Mouse (Mus musculus): ENCODE measurements around the gene Zbtb16.

The Zbtb16 gene

GRCm38 (mm10) chr9:48803460-48804240 lies 32.4 kb downstream of the Zbtb16 start:
- no peak for DNase-seq (ENCODE audit: low spot score)

GRCm38 (mm10) chr9:48802374-48802773 lies 33.6 kb downstream of the Zbtb16 start:
- DNase-seq (ENCODE audit: low spot score) = no peak

GRCm38 (mm10) chr9:48801322-48801721 lies 34.7 kb downstream of the Zbtb16 start:
- no peak for DNase-seq (ENCODE audit: low spot score)

GRCm38 (mm10) chr9:48800627-48801026 lies 35.4 kb downstream of the Zbtb16 start:
- DNase-seq (ENCODE audit: low spot score) = no peak

- no peak for DNase-seq (ENCODE audit: low spot score)
These were observed 38.0 kb downstream of the Zbtb16 start for GRCm38 (mm10) chr9:48798044-48798443.

- DNase-seq (ENCODE audit: low spot score) = no peak
These were observed 39.7 kb downstream of the Zbtb16 start for GRCm38 (mm10) chr9:48796267-48796822.

- DNase-seq (ENCODE audit: low spot score) = no peak
These were observed 40.3 kb downstream of the Zbtb16 start for GRCm38 (mm10) chr9:48795740-48796139.

GRCm38 (mm10) chr9:48795095-48795494 lies 40.9 kb downstream of the Zbtb16 start:
- no peak for DNase-seq (ENCODE audit: low spot score)

- no peak for DNase-seq (ENCODE audit: low spot score)
These were observed 41.6 kb downstream of the Zbtb16 start for GRCm38 (mm10) chr9:48794463-48794862.

GRCm38 (mm10) chr9:48793638-48794188 lies 42.3 kb downstream of the Zbtb16 start:
- no peak for DNase-seq (ENCODE audit: low spot score)

- DNase-seq (ENCODE audit: low spot score) = no peak
These were observed 45.4 kb downstream of the Zbtb16 start for GRCm38 (mm10) chr9:48790575-48790974.

- no peak for DNase-seq (ENCODE audit: low spot score)
These were observed 48.1 kb downstream of the Zbtb16 start for GRCm38 (mm10) chr9:48787906-48788410.

- no peak for DNase-seq (ENCODE audit: low spot score)
These were observed 48.7 kb downstream of the Zbtb16 start for GRCm38 (mm10) chr9:48787321-48787720.

GRCm38 (mm10) chr9:48786814-48787213 lies 49.2 kb downstream of the Zbtb16 start:
- no peak for DNase-seq (ENCODE audit: low spot score)

- no peak for DNase-seq (ENCODE audit: low spot score)
These were observed 51.1 kb downstream of the Zbtb16 start for GRCm38 (mm10) chr9:48784937-48785336.

GRCm38 (mm10) chr9:48783292-48783691 lies 52.7 kb downstream of the Zbtb16 start:
- no peak for DNase-seq (ENCODE audit: low spot score)

GRCm38 (mm10) chr9:48782284-48783060 lies 53.5 kb downstream of the Zbtb16 start:
- no peak for DNase-seq (ENCODE audit: low spot score)

- no peak for DNase-seq (ENCODE audit: low spot score)
These were observed 59.8 kb downstream of the Zbtb16 start for GRCm38 (mm10) chr9:48776268-48776667.

- DNase-seq (ENCODE audit: low spot score) = no peak
These were observed 60.5 kb downstream of the Zbtb16 start for GRCm38 (mm10) chr9:48775561-48775960.

GRCm38 (mm10) chr9:48773710-48774109 lies 62.3 kb downstream of the Zbtb16 start:
- no peak for DNase-seq (ENCODE audit: low spot score)

- DNase-seq (ENCODE audit: low spot score) = no peak
These were observed 62.9 kb downstream of the Zbtb16 start for GRCm38 (mm10) chr9:48773130-48773529.

GRCm38 (mm10) chr9:48771504-48771903 lies 64.5 kb downstream of the Zbtb16 start:
- no peak for DNase-seq (ENCODE audit: low spot score)
